Mouse (Mus musculus) limb, embryonic 11.5 days (tissue): Measurements from ENCODE around the gene Ugt1a6b. TPM values are rescaled to one million over a fixed set of nuclear protein-coding genes. Genes with fewer than 3 reads are reported as not detected.
"Not testable (repeated sequence)": the region's sequence is repeated elsewhere in the genome, so short reads cannot be mapped to it uniquely, and the experiment has no call there.

Source experiments
- ATAC-seq: fragments of 200-750 bp; cut with Nextera tagmentation; 2 replicates; pipeline ENCODE4 v1.8.0; 2017; ENCODE audit warnings: low read depth; ENCODE audit not compliant: insufficient number of reproducible peaks, low FRiP score, low TSS enrichment
- DNase-seq: peaks from one replicate; pipeline ENCODE4 v3.0.0-alpha.2; 2015; ENCODE audit warnings: low spot score
- H3K27ac ChIP-seq: fragments of 300-500 bp; sonication (generic); replicated peaks from 2 replicates; pipeline ENCODE4 v1.5.1; 2014; ENCODE audit warnings: low read depth, mild to moderate bottlenecking, low read length
- H3K27me3 ChIP-seq: fragments of 300-500 bp; sonication (generic); 2 replicates; pipeline ENCODE4 v1.6.1; 2014; ENCODE audit warnings: mild to moderate bottlenecking, low read length, mixed read lengths; ENCODE audit not compliant: control insufficient read depth, insufficient read depth
- H3K36me3 ChIP-seq: fragments of 300-500 bp; sonication (generic); 2 replicates; pipeline ENCODE4 v1.6.1; 2014; ENCODE audit warnings: mild to moderate bottlenecking, low read length, moderate library complexity, mixed read lengths; ENCODE audit not compliant: control insufficient read depth, insufficient read depth
- H3K4me1 ChIP-seq: fragments of 300-500 bp; sonication (generic); 2 replicates; pipeline ENCODE4 v1.6.1; 2014; ENCODE audit warnings: low read length, mixed read lengths; ENCODE audit not compliant: control insufficient read depth, insufficient read depth
- H3K4me2 ChIP-seq: fragments of 300-500 bp; sonication (generic); 2 replicates; pipeline ENCODE4 v1.6.1; 2014; ENCODE audit warnings: low read depth, mild to moderate bottlenecking, moderate library complexity; ENCODE audit not compliant: severe bottlenecking
- H3K4me3 ChIP-seq: fragments of 300-500 bp; sonication (generic); 2 replicates; pipeline ENCODE4 v1.5.1; 2014; ENCODE audit warnings: low read depth, low read length
- H3K9ac ChIP-seq: fragments of 300-500 bp; sonication (generic); 2 replicates; pipeline ENCODE4 v1.6.1; 2014; ENCODE audit warnings: mild to moderate bottlenecking, low read length
- H3K9me3 ChIP-seq: fragments of 300-500 bp; sonication (generic); 2 replicates; pipeline ENCODE4 v1.6.1; 2016; ENCODE audit warnings: low read length; ENCODE audit not compliant: control insufficient read depth
- WGBS: fragments of 180-500 bp; shearing (Covaris S2); extraction: QIAGEN DNeasy Blood & Tissue Kit; methylation state at CpG from one replicate; pipeline ENCODE4 v1.1.7; 2014; 5-methylcytosine and 5-hydroxymethylcytosine counted together
- polyA plus RNA-seq: library from polyadenylated mRNA; unstranded; fragments of >200 nt; fragmentation: Nextera tagmentation; extraction: Ambion mirVana; gene quantifications from 2 replicates; pipeline ENCODE4 v1.2.1, GENCODE M21; 2014

Ugt1a6b gene
- polyA plus RNA-seq, 1 experiment from 2014 or later = not detected

DNA sequence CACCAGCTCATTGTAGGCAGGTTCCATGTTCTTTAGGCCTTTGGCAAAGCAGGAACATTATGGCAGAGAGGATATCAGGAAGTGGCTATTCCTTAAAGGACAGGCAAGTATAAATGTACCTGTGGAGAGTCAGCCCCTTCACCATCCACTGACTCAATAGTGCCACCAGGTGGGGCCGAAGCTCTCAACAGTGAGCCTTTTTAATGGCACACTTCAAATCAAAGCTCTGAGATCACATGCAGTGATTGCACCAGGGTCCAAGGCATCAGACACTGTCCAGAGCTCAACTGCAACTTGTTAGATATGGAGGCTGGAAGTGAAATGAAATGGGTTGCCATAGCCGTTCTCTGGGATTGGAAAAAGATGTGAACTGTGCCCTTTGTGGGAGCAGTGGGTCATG, 42.2 kb downstream of the Ugt1a6b start:
- not testable (repeated sequence) for H3K27ac ChIP-seq, H3K4me2 ChIP-seq, H3K9me3 ChIP-seq, ATAC-seq, H3K4me1 ChIP-seq, H3K4me3 ChIP-seq, H3K36me3 ChIP-seq, H3K27me3 ChIP-seq, H3K9ac ChIP-seq
- 56% methylated on average over 2 of the region's 2 CpGs for WGBS
- peak; percentile 27 for DNase-seq

DNA sequence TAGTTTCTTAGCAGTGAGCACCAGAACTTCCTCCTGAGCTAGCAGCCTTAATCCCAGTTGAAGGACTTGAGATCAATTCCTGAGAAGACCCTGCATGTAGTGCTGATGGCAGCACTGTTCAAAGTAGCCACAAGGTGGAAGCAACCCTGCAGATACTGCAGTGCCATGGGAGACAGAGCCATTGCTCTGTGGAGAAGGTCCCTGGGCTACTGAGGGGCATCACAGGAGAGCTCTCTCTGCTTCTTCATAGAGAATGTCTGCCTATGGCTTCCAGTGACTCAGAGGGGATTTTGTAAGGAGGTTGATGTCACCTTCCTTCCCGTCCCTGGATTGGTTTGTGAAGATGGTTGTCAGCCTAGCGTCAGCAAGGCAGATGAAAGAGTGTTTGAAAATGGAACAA, 47.1 kb downstream of the Ugt1a6b start:
- H3K4me2 ChIP-seq, H3K36me3 ChIP-seq, H3K9me3 ChIP-seq, ATAC-seq, H3K9ac ChIP-seq, H3K27me3 ChIP-seq, H3K4me3 ChIP-seq, DNase-seq, H3K4me1 ChIP-seq, H3K27ac ChIP-seq: not testable (repeated sequence)
- WGBS = 82% methylated on average over 2 of the region's 2 CpGs

DNA sequence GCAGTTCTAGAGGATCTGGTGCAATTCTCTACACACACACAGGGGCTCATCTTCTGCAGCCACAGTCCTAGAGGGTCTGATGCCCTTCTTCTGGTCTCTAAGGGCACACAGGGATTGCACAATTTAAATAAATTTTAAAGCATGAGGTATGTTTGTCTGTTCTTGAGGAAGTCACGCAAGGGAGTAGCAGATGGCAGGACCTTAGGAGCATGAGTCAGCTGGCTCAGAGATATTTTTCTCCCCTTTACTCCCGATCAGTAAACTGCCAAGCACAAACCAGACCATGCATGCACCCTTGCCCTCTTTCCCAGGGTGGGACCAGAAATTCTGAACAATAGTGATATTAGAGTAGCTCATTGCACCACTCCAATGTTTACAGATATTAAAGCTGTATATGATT, 55.4 kb downstream of the Ugt1a6b start:
- H3K9ac ChIP-seq = no peak overlapping the region
- no peak for ATAC-seq
- 77% methylated on average over 2 of the region's 2 CpGs for WGBS

DNA sequence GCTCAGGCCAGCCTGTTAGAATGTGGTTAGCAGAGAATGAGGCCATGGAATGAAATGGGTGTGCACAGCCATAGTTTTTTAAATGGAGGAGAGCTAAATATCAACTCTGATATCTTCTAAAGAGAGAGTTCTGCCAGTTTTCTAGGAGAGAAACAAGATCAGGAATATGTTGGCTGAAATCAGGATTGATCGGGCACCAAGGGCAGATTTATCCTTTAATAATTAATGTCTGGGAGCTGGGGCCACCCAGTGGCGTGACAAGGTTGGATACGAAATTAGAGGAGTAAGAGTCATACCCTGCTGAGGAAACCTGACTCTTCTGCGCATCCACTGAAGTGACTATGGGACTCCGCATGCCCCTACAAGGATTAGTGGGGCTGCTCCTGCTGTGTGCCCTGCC, 62.7 kb downstream of the Ugt1a6b start, which contains the start of gene Ugt1a5:
Gene Ugt1a5, plus strand, starts transcription at position 302 of the 400 bp plus-strand sequence.
- DNase-seq (no peak), ATAC-seq (no peak)
- H3K27ac ChIP-seq = no peak within 1 kb of the TSS
- no peaks in the 10 kb centered on the region for H3K27me3 ChIP-seq
- H3K4me1 ChIP-seq = no peaks in the 10 kb centered on the region
- no peak within 1 kb of the TSS for H3K9ac ChIP-seq
- H3K36me3 ChIP-seq = no peaks in the 10 kb centered on the region
- no peaks in the 10 kb centered on the region for H3K9me3 ChIP-seq
- H3K4me3 ChIP-seq = no peak within 1 kb of the TSS
- no peak within 1 kb of the TSS for H3K4me2 ChIP-seq
- 77% methylated on average over 5 of the region's 5 CpGs for WGBS

More for the DNA sequence above, 55.4 kb downstream of the Ugt1a6b start:
- H3K27me3 ChIP-seq = no peaks in the 10 kb centered on the region
- H3K4me3 ChIP-seq = no peak overlapping the region
- DNase-seq = no peak
- H3K4me2 ChIP-seq = no peak overlapping the region
- H3K36me3 ChIP-seq = no peaks in the 10 kb centered on the region
- no peak overlapping the region for H3K27ac ChIP-seq
- H3K9me3 ChIP-seq = no peaks in the 10 kb centered on the region
- H3K4me1 ChIP-seq = no peaks in the 10 kb centered on the region

DNA sequence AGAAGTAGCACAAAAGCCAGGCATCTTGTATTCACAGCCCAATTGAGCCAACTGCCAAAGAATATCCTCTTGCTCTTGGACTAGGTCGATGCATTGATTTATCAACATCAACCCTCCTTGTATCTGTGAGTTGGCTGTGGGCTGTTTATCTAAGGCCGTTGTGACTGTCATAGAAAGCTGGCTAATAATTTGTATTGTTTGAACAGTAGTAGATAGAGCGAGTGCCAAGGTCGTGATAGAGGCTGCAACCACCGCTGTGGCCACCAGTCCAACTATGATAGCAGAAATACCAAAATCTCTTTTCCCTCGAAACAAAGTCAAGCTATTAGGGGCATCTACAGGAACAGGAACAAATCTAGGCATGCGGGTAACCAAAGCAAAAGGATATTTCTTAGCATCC, 69.1 kb downstream of the Ugt1a6b start:
- not testable (repeated sequence) for H3K9ac ChIP-seq, H3K4me1 ChIP-seq, ATAC-seq, H3K27ac ChIP-seq, H3K27me3 ChIP-seq, H3K36me3 ChIP-seq, H3K4me2 ChIP-seq, H3K4me3 ChIP-seq, DNase-seq, H3K9me3 ChIP-seq
- 91% methylated on average over 5 of the region's 7 CpGs for WGBS

DNA sequence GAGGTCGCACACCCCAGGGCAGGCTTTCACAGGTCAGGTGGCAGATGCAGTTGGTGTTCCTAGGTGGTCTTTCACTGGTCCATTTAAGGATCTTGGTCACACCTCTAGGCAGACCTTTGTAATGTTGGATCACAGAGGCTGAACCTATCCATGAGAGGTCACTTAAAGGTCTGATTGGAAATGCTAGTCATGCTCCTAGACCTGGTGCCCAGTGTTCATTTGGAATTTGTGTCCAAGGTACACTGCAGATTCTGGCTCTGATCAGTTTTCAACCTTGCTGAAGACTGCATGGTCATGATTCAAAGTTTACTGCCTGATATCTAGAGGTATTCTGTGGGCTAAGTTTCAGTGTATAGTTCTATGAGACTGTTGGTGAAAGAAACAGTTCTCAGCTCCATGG, 76.6 kb downstream of the Ugt1a6b start:
- no peak for ATAC-seq
- 88% methylated on average over 1 of the region's 1 CpGs for WGBS
- Histone ChIP-seq H3K4me2 (no peak overlapping the region), H3K9me3 (no peaks in the 10 kb centered on the region; the same call in 1 of the 2 replicates), H3K9ac (no peak overlapping the region), H3K27me3 (no peaks in the 10 kb centered on the region), H3K36me3 (no peaks in the 10 kb centered on the region), H3K4me3 (no peak overlapping the region), H3K27ac (no peak overlapping the region), H3K4me1 (no peaks in the 10 kb centered on the region)
- no peak for DNase-seq

DNA sequence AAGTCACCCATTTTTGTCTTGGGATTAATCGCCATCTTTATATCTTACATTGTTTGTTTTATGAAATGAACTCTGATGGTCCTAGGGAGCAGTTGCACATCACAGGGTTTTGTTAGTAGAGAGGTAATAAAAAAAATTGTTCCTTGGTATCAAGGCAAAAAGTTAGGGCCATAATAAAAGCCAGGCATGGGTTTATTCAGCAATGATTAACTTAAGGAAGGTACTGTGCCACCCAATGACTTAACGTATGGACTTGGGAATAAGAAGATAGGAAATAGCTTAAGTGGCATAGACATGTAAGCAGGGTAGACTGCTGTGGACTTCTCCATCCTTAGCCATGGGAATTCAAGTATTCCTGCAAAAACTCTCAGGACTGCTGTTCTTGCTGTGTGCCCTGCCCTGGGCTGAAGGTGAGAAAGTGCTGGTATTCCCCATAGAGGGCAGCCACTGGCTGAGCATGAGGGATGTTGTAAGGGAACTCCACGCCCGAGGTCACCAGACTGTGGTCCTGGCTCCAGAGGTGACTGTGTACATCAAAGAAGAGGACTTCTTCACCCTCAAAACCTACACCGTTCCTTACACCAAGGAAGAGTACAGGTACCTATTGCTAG, 83.4 kb downstream of the Ugt1a6b start:
- no peaks in the 10 kb centered on the region for H3K27me3 ChIP-seq
- DNase-seq (no peak), ATAC-seq (no peak)
- no peak overlapping the region for H3K27ac ChIP-seq
- no peak overlapping the region for H3K4me2 ChIP-seq
- no peaks in the 10 kb centered on the region for H3K4me1 ChIP-seq
- H3K9ac ChIP-seq = no peak overlapping the region
- WGBS = 87% methylated on average over 5 of the region's 5 CpGs
- H3K36me3 ChIP-seq = no peaks in the 10 kb centered on the region
- H3K4me3 ChIP-seq = no peak overlapping the region
- no peaks in the 10 kb centered on the region for H3K9me3 ChIP-seq

DNA sequence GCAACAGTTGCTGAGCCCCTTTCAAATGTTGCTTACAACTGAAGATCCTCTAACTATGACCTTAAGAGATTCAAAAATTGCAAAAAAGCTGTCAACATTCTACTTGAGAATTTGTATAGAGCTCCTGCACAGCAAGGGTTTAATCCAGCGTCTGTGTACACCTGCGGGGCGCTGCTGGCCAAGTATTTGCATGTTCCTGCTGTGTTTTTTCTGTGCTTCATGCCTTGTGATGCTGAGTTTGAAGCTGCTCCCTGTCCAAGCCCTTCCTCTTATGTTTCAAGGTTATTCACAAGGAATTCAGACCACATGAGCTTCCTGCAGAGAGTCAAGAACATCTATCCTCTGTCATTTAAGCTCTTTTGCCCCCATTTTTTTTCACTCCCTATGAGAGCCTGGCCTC, 89.1 kb downstream of the Ugt1a6b start:
- 76% methylated on average over 3 of the region's 3 CpGs for WGBS
- Histone ChIP-seq H3K4me1 (no peaks in the 10 kb centered on the region), H3K27me3 (no peaks in the 10 kb centered on the region), H3K9ac (no peak overlapping the region), H3K27ac (no peak overlapping the region), H3K9me3 (no peaks in the 10 kb centered on the region), H3K4me3 (no peak overlapping the region), H3K36me3 (no peaks in the 10 kb centered on the region), H3K4me2 (no peak overlapping the region)
- DNase-seq (no peak), ATAC-seq (no peak)

DNA sequence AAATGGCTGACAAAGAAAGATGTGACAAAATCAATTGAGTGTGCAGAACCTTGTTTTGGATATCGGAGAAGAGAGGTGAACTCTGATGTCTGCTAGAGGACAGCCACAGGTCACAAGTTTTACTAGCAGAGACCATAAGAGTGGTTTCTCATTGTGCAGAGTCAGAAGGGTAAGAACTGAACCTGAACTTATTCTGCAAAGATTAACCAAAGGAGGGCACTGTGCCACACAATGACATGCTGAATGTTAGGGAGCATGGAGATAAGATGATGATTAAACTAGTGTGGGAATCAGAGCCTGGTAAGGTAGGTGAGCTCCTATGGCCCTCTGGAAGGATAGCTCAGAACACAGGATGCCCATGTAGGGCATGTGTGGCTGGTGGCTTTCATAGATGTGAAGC, 92.6 kb downstream of the Ugt1a6b start:
- Histone ChIP-seq H3K36me3 (no peaks in the 10 kb centered on the region), H3K4me1 (no peaks in the 10 kb centered on the region), H3K27ac (no peak overlapping the region), H3K9ac (no peak overlapping the region), H3K4me3 (no peak overlapping the region), H3K4me2 (no peak overlapping the region), H3K9me3 (no peaks in the 10 kb centered on the region), H3K27me3 (no peaks in the 10 kb centered on the region)
- ATAC-seq = no peak
- 86% methylated on average over 1 of the region's 1 CpGs for WGBS
- no peak for DNase-seq
